Mouse (Mus musculus) lung, adult 2 months (tissue): Measurements from ENCODE around the gene Tmcc1.

Experiments
- CTCF ChIP-seq: fragments of 200-500 bp; IDR thresholded peaks from 2 replicates; pipeline ENCODE4 v1.5.1; 2011; ENCODE audit warnings: mild to moderate bottlenecking, low read length, control low read depth; ENCODE audit not compliant: insufficient read depth
- POLR2A ChIP-seq: fragments of 200-500 bp; IDR thresholded peaks from 2 replicates; pipeline ENCODE4 v1.6.1; 2011; ENCODE audit warnings: low read depth, mild to moderate bottlenecking, control low read depth, low read length, borderline replicate concordance; ENCODE audit errors: extremely low read depth

- no peak for TF ChIP-seq CTCF
- no peak for TF ChIP-seq POLR2A
Measured at GRCm38 (mm10) chr6:116071781-116072180, 121.5 kb downstream of the Tmcc1 start.
